Mouse (Mus musculus): Measurements from ENCODE around the gene Ndufs2. TPM values are rescaled to one million over a fixed set of nuclear protein-coding genes. Genes with fewer than 3 reads are reported as not detected.

Ndufs2 gene
- polyA plus RNA-seq, 1 experiment from 2014 or later = 272 TPM

- Histone ChIP-seq H3K4me2 (ENCODE audit: low read depth, low read length) (peak within 1 kb of the TSS; percentile 67), H3K9me3 (replicated peaks; ENCODE audit: control insufficient read depth, low read length) (no peaks in the 10 kb centered on the region), H3K4me3 (ENCODE audit: low read depth, low read length) (peak within 1 kb of the TSS; percentile 90), H3K4me1 (ENCODE audit: control insufficient read depth, insufficient read depth, low read length) (no peaks in the 10 kb centered on the region), H3K9ac (replicated peaks; ENCODE audit: low read length) (peak within 1 kb of the TSS; percentile 99), H3K36me3 (replicated peaks; ENCODE audit: control insufficient read depth, insufficient read depth, low read depth, low read length) (no peaks in the 10 kb centered on the region; the same call in none of the 2 replicates), H3K27ac (replicated peaks; ENCODE audit: low read depth, low read length) (peak within 1 kb of the TSS; percentile 88), H3K27me3 (ENCODE audit: control insufficient read depth, insufficient read depth, low read length) (no peaks in the 10 kb centered on the region)
- ATAC-seq (replicated peaks; ENCODE audit: insufficient number of reproducible peaks, low FRiP score, low TSS enrichment, low read depth) (peak; percentile 91), DNase-seq (ENCODE audit: low spot score) (peak; percentile 96)
- WGBS = 1% methylated on average over 48 of the region's 49 CpGs
These were observed 36.2 kb upstream of the Ndufs2 start, which contains the start of gene Usp21 for GRCm38 (mm10) chr1:171287136-171288081. Usp21 (minus strand) TSS chr1:171287991.

- H3K4me2 ChIP-seq (ENCODE audit: low read depth, low read length) = peak overlapping the region; percentile 67; the same call in 1 of the 2 replicates
- no peak overlapping the region for H3K27ac ChIP-seq (replicated peaks; ENCODE audit: low read depth, low read length)
- no peaks in the 10 kb centered on the region; the same call in none of the 2 replicates for H3K36me3 ChIP-seq (replicated peaks; ENCODE audit: control insufficient read depth, insufficient read depth, low read depth, low read length)
- WGBS = 90% methylated on average over 19 of the region's 19 CpGs
- ATAC-seq (replicated peaks; ENCODE audit: insufficient number of reproducible peaks, low FRiP score, low TSS enrichment, low read depth) (no peak), DNase-seq (ENCODE audit: low spot score) (no peak)
- H3K9me3 ChIP-seq (replicated peaks; ENCODE audit: control insufficient read depth, low read length) = no peaks in the 10 kb centered on the region
- H3K27me3 ChIP-seq (ENCODE audit: control insufficient read depth, insufficient read depth, low read length) = no peaks in the 10 kb centered on the region
- 0 out of 2 replicates have a peak overlapping the region, but pooled peaks have one; percentile 90 for H3K4me3 ChIP-seq (ENCODE audit: low read depth, low read length)
- no peaks in the 10 kb centered on the region for H3K4me1 ChIP-seq (ENCODE audit: control insufficient read depth, insufficient read depth, low read length)
- no peak overlapping the region for H3K9ac ChIP-seq (replicated peaks; ENCODE audit: low read length)
These were observed 35.3 kb upstream of the Ndufs2 start for GRCm38 (mm10) chr1:171286517-171286916.

- DNase-seq (ENCODE audit: low spot score) = no peak
- H3K9me3 ChIP-seq (replicated peaks; ENCODE audit: control insufficient read depth, low read length) = no peaks in the 10 kb centered on the region
- 0 out of 2 replicates have a peak, but pooled peaks cover under 1% of the 10 kb centered on the region for H3K4me1 ChIP-seq (ENCODE audit: control insufficient read depth, insufficient read depth, low read length)
- H3K36me3 ChIP-seq (replicated peaks; ENCODE audit: control insufficient read depth, insufficient read depth, low read depth, low read length) = no peaks in the 10 kb centered on the region; the same call in none of the 2 replicates
- H3K4me2 ChIP-seq (ENCODE audit: low read depth, low read length) = no peak overlapping the region
- H3K4me3 ChIP-seq (ENCODE audit: low read depth, low read length) = no peak overlapping the region
- ATAC-seq (replicated peaks; ENCODE audit: insufficient number of reproducible peaks, low FRiP score, low TSS enrichment, low read depth) = no peak
- H3K27ac ChIP-seq (replicated peaks; ENCODE audit: low read depth, low read length) = no peak overlapping the region
- no peaks in the 10 kb centered on the region for H3K27me3 ChIP-seq (ENCODE audit: control insufficient read depth, insufficient read depth, low read length)
- no peak overlapping the region for H3K9ac ChIP-seq (replicated peaks; ENCODE audit: low read length)
- 87% methylated on average over 20 of the region's 20 CpGs for WGBS
These were observed 34.1 kb upstream of the Ndufs2 start for GRCm38 (mm10) chr1:171285096-171285892.

- ATAC-seq (replicated peaks; ENCODE audit: insufficient number of reproducible peaks, low FRiP score, low TSS enrichment, low read depth) (no peak), DNase-seq (ENCODE audit: low spot score) (no peak)
- no peak overlapping the region for H3K4me2 ChIP-seq (ENCODE audit: low read depth, low read length)
- H3K9me3 ChIP-seq (replicated peaks; ENCODE audit: control insufficient read depth, low read length) = no peaks in the 10 kb centered on the region
- no peak overlapping the region for H3K4me3 ChIP-seq (ENCODE audit: low read depth, low read length)
- WGBS = 92% methylated on average over 15 of the region's 15 CpGs
- H3K27ac ChIP-seq (replicated peaks; ENCODE audit: low read depth, low read length) = no peak overlapping the region
- no peaks in the 10 kb centered on the region for H3K27me3 ChIP-seq (ENCODE audit: control insufficient read depth, insufficient read depth, low read length)
- peaks cover 6% of the 10 kb centered on the region; the same call in 1 of the 2 replicates for H3K4me1 ChIP-seq (ENCODE audit: control insufficient read depth, insufficient read depth, low read length)
- H3K36me3 ChIP-seq (replicated peaks; ENCODE audit: control insufficient read depth, insufficient read depth, low read depth, low read length) = no peaks in the 10 kb centered on the region; the same call in none of the 2 replicates
- no peak overlapping the region for H3K9ac ChIP-seq (replicated peaks; ENCODE audit: low read length)
These were observed 33.3 kb upstream of the Ndufs2 start for GRCm38 (mm10) chr1:171284491-171284890.

- DNase-seq (ENCODE audit: low spot score) (no peak), ATAC-seq (replicated peaks; ENCODE audit: insufficient number of reproducible peaks, low FRiP score, low TSS enrichment, low read depth) (no peak)
- 93% methylated on average over 18 of the region's 18 CpGs for WGBS
- H3K27ac ChIP-seq (replicated peaks; ENCODE audit: low read depth, low read length) = no peak overlapping the region
- no peaks in the 10 kb centered on the region for H3K9me3 ChIP-seq (replicated peaks; ENCODE audit: control insufficient read depth, low read length)
- H3K27me3 ChIP-seq (ENCODE audit: control insufficient read depth, insufficient read depth, low read length) = no peaks in the 10 kb centered on the region
- no peaks in the 10 kb centered on the region for H3K36me3 ChIP-seq (replicated peaks; ENCODE audit: control insufficient read depth, insufficient read depth, low read depth, low read length)
- H3K4me1 ChIP-seq (ENCODE audit: control insufficient read depth, insufficient read depth, low read length) = peaks cover 6% of the 10 kb centered on the region; the same call in 1 of the 2 replicates
- H3K9ac ChIP-seq (replicated peaks; ENCODE audit: low read length) = no peak overlapping the region
- H3K4me2 ChIP-seq (ENCODE audit: low read depth, low read length) = no peak overlapping the region
- H3K4me3 ChIP-seq (ENCODE audit: low read depth, low read length) = no peak overlapping the region
These were observed 32.3 kb upstream of the Ndufs2 start for GRCm38 (mm10) chr1:171283188-171284160.

- H3K4me2 ChIP-seq (ENCODE audit: low read depth, low read length) = no peak overlapping the region; the same call in 1 of the 2 replicates
- peaks cover 6% of the 10 kb centered on the region; the same call in 1 of the 2 replicates for H3K4me1 ChIP-seq (ENCODE audit: control insufficient read depth, insufficient read depth, low read length)
- 82% methylated on average over 18 of the region's 18 CpGs for WGBS
- no peaks in the 10 kb centered on the region for H3K27me3 ChIP-seq (ENCODE audit: control insufficient read depth, insufficient read depth, low read length)
- peak overlapping the region; percentile 47; the same call in 1 of the 2 replicates for H3K4me3 ChIP-seq (ENCODE audit: low read depth, low read length)
- ATAC-seq (replicated peaks; ENCODE audit: insufficient number of reproducible peaks, low FRiP score, low TSS enrichment, low read depth) (no peak), DNase-seq (ENCODE audit: low spot score) (no peak)
- H3K27ac ChIP-seq (replicated peaks; ENCODE audit: low read depth, low read length) = no peak overlapping the region
- H3K9me3 ChIP-seq (replicated peaks; ENCODE audit: control insufficient read depth, low read length) = no peaks in the 10 kb centered on the region
- H3K9ac ChIP-seq (replicated peaks; ENCODE audit: low read length) = no peak overlapping the region
- H3K36me3 ChIP-seq (replicated peaks; ENCODE audit: control insufficient read depth, insufficient read depth, low read depth, low read length) = no peaks in the 10 kb centered on the region
These were observed 31.1 kb upstream of the Ndufs2 start for GRCm38 (mm10) chr1:171282086-171282805.

Data from embryonic facial prominence, embryonic 11.5 days (tissue).